Mouse (Mus musculus): ENCODE data around the gene Ubap1.

DNA sequence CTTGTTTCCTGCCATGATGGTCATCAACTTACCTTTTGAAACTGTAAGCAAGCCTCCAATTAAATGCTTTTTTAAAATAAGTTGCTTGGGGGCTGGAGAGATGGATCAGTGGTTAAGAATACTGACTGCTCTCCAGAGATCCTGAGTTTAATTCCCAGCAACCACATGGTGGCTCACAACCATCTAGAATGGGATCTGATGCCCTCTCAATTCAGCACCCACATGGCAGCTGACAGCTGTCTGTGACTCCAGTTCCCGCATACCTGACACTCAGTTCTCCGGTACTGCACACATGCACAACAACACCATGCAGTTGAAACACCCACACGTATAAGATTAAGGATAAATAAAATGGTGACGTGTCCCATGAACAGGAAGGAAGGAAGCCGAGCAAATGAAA is 30.5 kb upstream of the Ubap1 start:
- TF ChIP-seq CTCF (IDR thresholded peaks at IDR 0.05; ENCODE audit: borderline replicate concordance, insufficient read depth, low read depth, low read length) (no peak), POLR2A (IDR thresholded peaks at IDR 0.05; ENCODE audit: borderline replicate concordance, insufficient read depth, low read length) (no peak)

All from cerebellum, adult 2 months (tissue).